8 mouse cellular contexts compared by ENCODE assay signal in the genomic region with DNA sequence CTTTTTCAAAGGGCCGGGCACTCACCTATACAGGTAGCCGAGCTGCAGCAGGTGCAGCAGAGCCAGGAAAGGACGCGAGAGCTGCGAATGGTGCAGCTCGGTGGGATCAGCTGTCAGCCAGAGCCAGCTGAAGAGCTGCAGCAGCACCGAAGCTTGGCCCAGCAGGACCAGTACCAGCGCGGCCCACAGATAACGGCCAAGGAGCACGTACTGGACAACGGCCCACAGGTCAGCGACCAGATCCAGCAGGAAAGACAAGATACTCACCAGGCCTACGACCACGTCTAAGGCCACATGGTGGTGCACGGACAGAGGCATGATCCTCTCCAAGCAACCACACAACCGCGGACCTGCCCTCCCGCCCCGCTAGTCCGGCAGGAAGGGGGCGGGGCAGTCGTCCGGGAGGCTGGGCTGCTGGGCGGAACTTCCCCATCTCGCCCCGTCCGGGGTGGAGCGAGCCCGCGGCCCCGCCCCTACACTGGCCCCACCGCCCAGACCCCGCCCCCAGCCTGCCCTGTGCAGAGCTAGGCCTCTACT. TPM values are rescaled to one million over a fixed set of nuclear protein-coding genes. Genes with fewer than 3 reads are reported as not detected.
DNase-seq lines count a peak whose midpoint lies in the region; ATAC-seq and TF ChIP-seq lines count a peak whose summit lies in the region.

A gene (minus strand): TSS at position 399 of the 537 bp plus-strand sequence.

- peaks cover 10% of the 10 kb centered on the region; the same call in 1 of the 2 replicates for H3K36me3 ChIP-seq in hindbrain, embryonic 14.5 days (replicated peaks; ENCODE audit: control insufficient read depth, insufficient read depth)
- peaks cover 18% of the 10 kb centered on the region for H3K36me3 ChIP-seq in megakaryocyte, embryonic 14.5 days (replicated peaks; ENCODE audit: low read length)

- H3K4me2 ChIP-seq in hindbrain, embryonic 14.5 days (replicated peaks): peak within 1 kb of the TSS; percentile 75

- intact Hi-C loops in left cerebral cortex, adult 2 months (cut with DNase I): no loop called here

- H3K9me3 ChIP-seq in hindbrain, embryonic 14.5 days (ENCODE audit: control insufficient read depth, low read length): no peaks in the 10 kb centered on the region
- no peaks in the 10 kb centered on the region for H3K9me3 ChIP-seq in megakaryocyte, embryonic 14.5 days

- WGBS in hindbrain, embryonic 14.5 days: 3% methylated on average over 34 of the region's 34 CpGs

- TF ChIP-seq CTCF in left cerebral cortex, adult 2 months (IDR thresholded peaks at IDR 0.05): no peak; the same call in 1 of the 2 replicates

- peak within 1 kb of the TSS; percentile 54 for H3K4me3 ChIP-seq in hindbrain, embryonic 14.5 days (replicated peaks; ENCODE audit: low read length)
- H3K4me3 ChIP-seq in left cerebral cortex, adult 2 months: peak within 1 kb of the TSS; percentile 47
- H3K4me3 ChIP-seq in megakaryocyte, embryonic 14.5 days (replicated peaks): peak within 1 kb of the TSS; percentile 92

- no peak within 1 kb of the TSS for H3K27ac ChIP-seq in hindbrain, embryonic 14.5 days
- H3K27ac ChIP-seq in left cerebral cortex, adult 2 months: no peak within 1 kb of the TSS

- peak; percentile 95 for ATAC-seq in hindbrain, embryonic 14.5 days (ENCODE audit: low FRiP score)

- DNase-seq in WW6 (ENCODE audit: low read depth, low spot score): peak; percentile 74
- peak; percentile 80 to 91 for DNase-seq in cerebellum, postnatal 25 days
- DNase-seq in frontal cortex, postnatal 36 days (ENCODE audit: low spot score in 2 of 2): peak; percentile 32 to 37
- DNase-seq in hindbrain, embryonic 14.5 days (ENCODE audit: low spot score): peak; percentile 70
- DNase-seq in left cerebral cortex, adult 2 months (ENCODE audit: extremely low spot score in 1 of 2, low spot score in 2 of 2): peak; percentile 70 to 76
- DNase-seq in right cerebral cortex, adult 2 months (ENCODE audit: low spot score in 2 of 2): peak; percentile 47 to 50
- DNase-seq in urinary bladder, postnatal 25 days (ENCODE audit: low spot score): peak; percentile 93

- no peaks in the 10 kb centered on the region; the same call in 1 of the 2 replicates for H3K4me1 ChIP-seq in hindbrain, embryonic 14.5 days (replicated peaks; ENCODE audit: control insufficient read depth, insufficient read depth, low read length)
- H3K4me1 ChIP-seq in megakaryocyte, embryonic 14.5 days: peaks cover 58% of the 10 kb centered on the region

- H3K27me3 ChIP-seq in hindbrain, embryonic 14.5 days (ENCODE audit: control insufficient read depth, insufficient read depth, low read length): no peaks in the 10 kb centered on the region
- peaks cover 11% of the 10 kb centered on the region for H3K27me3 ChIP-seq in megakaryocyte, embryonic 14.5 days (replicated peaks)

- peak within 1 kb of the TSS; percentile 71 for H3K9ac ChIP-seq in hindbrain, embryonic 14.5 days

RNA-seq across cellular contexts. Expression of the gene that starts here (rescaled TPM):
- polyA plus RNA-seq in hindbrain, embryonic 14.5 days (2014; fragmentation: Nextera tagmentation; extraction: Ambion mirVana): 7.4 and 8.8 TPM in 2 replicates
- 1 to 10 TPM; 2.5 to 3.3 TPM for total RNA-seq in left cerebral cortex, adult 2 months (2021)
- polyA plus RNA-seq in megakaryocyte, embryonic 14.5 days (2012; ENCODE audit: insufficient read depth, low replicate concordance): 0.26 TPM in 1 of 2 replicates, not detected in the other

Comparison
In these comparisons a context has a peak if more than half of its experiments do, and no peak if none do; other contexts are left out.
1. DNase-seq: peak in every context shown above with its lines; median percentile 93 in urinary bladder, postnatal 25 days; 86 in cerebellum, postnatal 25 days; 74 in WW6; 73 in left cerebral cortex, adult 2 months; 70 in hindbrain, embryonic 14.5 days; 48 in right cerebral cortex, adult 2 months; 34 in frontal cortex, postnatal 36 days.